21 mouse cellular contexts compared by ENCODE assay signal in genomic region chr7:137038946-137039320, GRCm38 (mm10).
DNase-seq lines count a peak whose midpoint lies in the region; ATAC-seq and TF ChIP-seq lines count a peak whose summit lies in the region.
"Had no signal": no experiment of that assay in that cellular context is flagged by ENCODE, and none has a peak within 500 bp of the region (broad histone marks: within the 10 kb centered on the region; RNA-seq: fewer than 3 reads in every experiment).

No protein-coding gene starts in this region.

- H3K27ac ChIP-seq in lung, postnatal 0 days (ENCODE audit: low read length): no peak overlapping the region
- no peak overlapping the region for H3K27ac ChIP-seq in midbrain, postnatal 0 days (ENCODE audit: low read depth, low read length)
- H3K27ac ChIP-seq: heart, embryonic 10.5 days; hindbrain, embryonic 15.5 days; kidney, embryonic 15.5 days; limb, embryonic 12.5 days; liver, embryonic 13.5 days; lung, embryonic 15.5 days had no signal

- H3K4me3 ChIP-seq in lung, postnatal 0 days (ENCODE audit: low read depth, low read length): no peak overlapping the region
- no peak overlapping the region for H3K4me3 ChIP-seq in midbrain, postnatal 0 days (ENCODE audit: low read depth, low read length)
- H3K4me3 ChIP-seq: heart, embryonic 10.5 days; hindbrain, embryonic 15.5 days; kidney, embryonic 15.5 days; limb, embryonic 12.5 days; liver, embryonic 13.5 days; lung, embryonic 15.5 days had no signal

- H3K9me3 ChIP-seq in lung, postnatal 0 days (ENCODE audit: low read length): no peaks in the 10 kb centered on the region
- no peaks in the 10 kb centered on the region for H3K9me3 ChIP-seq in midbrain, postnatal 0 days (ENCODE audit: low read length)
- H3K9me3 ChIP-seq: heart, embryonic 10.5 days; hindbrain, embryonic 15.5 days; kidney, embryonic 15.5 days; liver, embryonic 13.5 days; lung, embryonic 15.5 days had no signal

- no peaks in the 10 kb centered on the region for H3K27me3 ChIP-seq in lung, postnatal 0 days (replicated peaks; ENCODE audit: insufficient read depth, low read length)
- no peaks in the 10 kb centered on the region for H3K27me3 ChIP-seq in midbrain, postnatal 0 days (ENCODE audit: insufficient read depth, low read length)
- H3K27me3 ChIP-seq: hindbrain, embryonic 15.5 days; kidney, embryonic 15.5 days; liver, embryonic 13.5 days; lung, embryonic 15.5 days had no signal

- 55% methylated on average over 7 of the region's 7 CpGs for WGBS in lung, postnatal 0 days
- whole genome bisulfite sequencing in midbrain, postnatal 0 days: 34% methylated on average over 7 of the region's 7 CpGs

- DNase-seq in cerebellum, adult 11-12 months: peak; percentile 12
- no peak for DNase-seq in cerebellum, adult 11 months
- no peak for DNase-seq in lung, postnatal 0 days (ENCODE audit: low spot score)
- DNase-seq in lung, postnatal 10 days: no peak
- DNase-seq in cerebellum, postnatal 36 days: peak; percentile 9
- peak; percentile 20 for DNase-seq in midbrain, postnatal 0 days (ENCODE audit: low spot score)
- DNase-seq in ovary, postnatal 10 days (ENCODE audit: low spot score): no peak
- no peak for DNase-seq in urinary bladder, postnatal 14 days (ENCODE audit: low spot score)
- DNase-seq: adrenal gland, adult 8-10 months; embryo, embryonic 11 days; forebrain, postnatal 0 days; liver, embryonic 13.5 days; right cerebral cortex, postnatal 14 days; spleen, adult 18-20 months had no signal

- no peak for ATAC-seq in lung, postnatal 0 days
- no peak for ATAC-seq in midbrain, postnatal 0 days (ENCODE audit: low FRiP score)
- ATAC-seq: forebrain, postnatal 0 days; intestine, postnatal 0 days; Patski had no signal

- no peak overlapping the region for H3K9ac ChIP-seq in lung, postnatal 0 days (replicated peaks; ENCODE audit: low read depth)
- no peak overlapping the region for H3K9ac ChIP-seq in midbrain, postnatal 0 days (replicated peaks; ENCODE audit: low read length, poor library complexity, severe bottlenecking)
- H3K9ac ChIP-seq: forebrain, postnatal 0 days; hindbrain, embryonic 15.5 days; kidney, embryonic 15.5 days; limb, embryonic 12.5 days; liver, embryonic 13.5 days; lung, embryonic 15.5 days had no signal

- H3K4me1 ChIP-seq in lung, postnatal 0 days (ENCODE audit: insufficient read depth, low read depth, low read length): peaks cover 8% of the 10 kb centered on the region; the same call in 1 of the 2 replicates
- no peaks in the 10 kb centered on the region for H3K4me1 ChIP-seq in midbrain, postnatal 0 days (ENCODE audit: insufficient read depth, low read length)
- H3K4me1 ChIP-seq: liver, embryonic 13.5 days had no signal

- no peak for TF ChIP-seq CTCF in lung, postnatal 0 days (IDR thresholded peaks at IDR 0.05)
- TF ChIP-seq CTCF in midbrain, postnatal 0 days (IDR thresholded peaks at IDR 0.05): no peak

- no peaks in the 10 kb centered on the region for H3K36me3 ChIP-seq in lung, postnatal 0 days (ENCODE audit: insufficient read depth, low read length)
- H3K36me3 ChIP-seq in midbrain, postnatal 0 days (ENCODE audit: insufficient read depth, low read length): no peaks in the 10 kb centered on the region
- H3K36me3 ChIP-seq: heart, embryonic 10.5 days; hindbrain, embryonic 15.5 days; kidney, embryonic 15.5 days; limb, embryonic 12.5 days; liver, embryonic 13.5 days; lung, embryonic 15.5 days had no signal

- TF ChIP-seq EP300 in lung, postnatal 0 days (IDR thresholded peaks at IDR 0.05): no peak

- 0 out of 2 replicates have a peak overlapping the region, but pooled peaks have one; percentile 14 for H3K4me2 ChIP-seq in lung, postnatal 0 days (replicated peaks; ENCODE audit: low read depth, low read length)
- H3K4me2 ChIP-seq in midbrain, postnatal 0 days (ENCODE audit: low read depth, low read length, poor library complexity, severe bottlenecking): no peak overlapping the region
- H3K4me2 ChIP-seq: hindbrain, embryonic 15.5 days; kidney, embryonic 15.5 days; limb, embryonic 12.5 days; liver, embryonic 13.5 days; lung, embryonic 15.5 days had no signal

Comparison
In these comparisons a context has a peak if more than half of its experiments do, and no peak if none do; other contexts are left out.
1. DNase-seq: peak in cerebellum, adult 11-12 months (single experiment), cerebellum, postnatal 36 days (2 of 2) and midbrain, postnatal 0 days (single experiment); none in cerebellum, adult 11 months (single experiment), lung, postnatal 0 days (single experiment), lung, postnatal 10 days (single experiment), ovary, postnatal 10 days (single experiment) and urinary bladder, postnatal 14 days (single experiment).